Mouse (Mus musculus) lung, postnatal 0 days (tissue): Measurements from ENCODE around the gene Gm1043.

Experiments used
- CTCF ChIP-seq: IDR thresholded peaks from 2 replicates; pipeline ENCODE4 v1.5.1; 2016; ENCODE audit warnings: antibody characterized with exemption, mild to moderate bottlenecking
- EP300 ChIP-seq: IDR thresholded peaks from 2 replicates; pipeline ENCODE4 v1.6.1; 2016; ENCODE audit warnings: antibody characterized with exemption, mild to moderate bottlenecking, control low read depth

DNA sequence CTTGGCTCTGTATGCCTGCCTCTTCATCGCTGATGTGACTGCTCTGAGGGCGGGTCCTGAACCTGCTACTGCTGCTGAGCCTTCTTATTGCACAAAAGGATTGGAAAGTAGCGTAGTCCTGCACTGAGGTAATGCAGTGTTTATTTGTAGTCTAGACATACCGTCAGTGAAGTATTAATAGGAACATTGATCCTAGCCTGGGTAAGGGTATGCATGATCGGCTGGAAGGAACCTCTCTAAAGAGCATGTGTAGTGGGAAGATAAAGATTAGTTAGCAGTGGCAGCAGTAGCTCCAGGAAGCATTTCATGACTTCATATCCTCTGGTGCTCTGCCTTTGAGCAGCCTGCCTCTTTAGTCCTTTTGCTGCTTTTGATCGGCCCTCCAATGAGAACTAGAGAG lies 43.5 kb upstream of the Gm1043 start:
- TF ChIP-seq CTCF (no peak), EP300 (no peak)
